Mouse (Mus musculus) kidney, adult 2 months (tissue): ENCODE data around the gene Cdk6.

Experiments
- CTCF ChIP-seq: fragments of 200-500 bp; conservative IDR thresholded peaks from 2 replicates; pipeline ENCODE4 v1.5.1; 2011; ENCODE audit warnings: low read depth, mild to moderate bottlenecking, control low read depth, low read length, moderate library complexity, mixed read lengths; ENCODE audit not compliant: insufficient read depth, insufficient read length
- POLR2A ChIP-seq: fragments of 200-500 bp; IDR thresholded peaks from one replicate; pipeline ENCODE4 v1.6.1; 2011; ENCODE audit warnings: low read depth, low read length, control low read depth

DNA sequence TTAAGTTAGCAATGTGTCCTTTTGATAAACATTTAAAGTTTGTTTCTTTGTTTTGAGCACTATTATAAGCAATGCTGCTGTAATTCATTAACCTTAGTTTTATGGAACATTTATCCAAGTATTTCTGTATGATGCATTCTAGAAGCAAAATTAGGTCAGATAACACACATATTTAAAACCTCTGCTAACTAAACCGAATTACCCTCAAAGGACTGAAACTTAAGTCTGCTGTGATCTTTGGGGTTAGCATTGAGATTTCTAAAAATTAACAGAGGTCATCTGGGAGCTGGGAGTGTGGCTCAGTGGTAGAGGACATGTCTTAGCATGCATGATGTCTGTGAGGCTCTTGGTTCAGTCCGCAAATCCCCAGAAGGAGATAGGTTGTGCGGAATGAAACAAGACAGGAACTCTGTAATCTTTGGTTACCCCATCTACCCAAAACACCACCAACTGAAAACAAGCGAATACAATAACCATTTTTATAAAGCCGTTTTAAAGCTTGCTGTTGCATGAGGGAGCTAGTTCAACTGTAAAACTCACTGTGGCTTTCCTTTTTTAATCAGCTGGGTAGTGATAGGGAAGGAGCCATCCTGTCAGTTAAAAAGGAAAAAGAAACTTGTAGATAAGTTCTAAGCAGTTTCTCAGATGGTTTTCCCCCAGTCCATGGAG lies 141.9 kb downstream of the Cdk6 start:
- TF ChIP-seq POLR2A (no peak), CTCF (no peak)
